Mouse (Mus musculus): Measurements from ENCODE around the gene Cyb5d2.
"Not testable (repeated sequence)": the region's sequence is repeated elsewhere in the genome, so short reads cannot be mapped to it uniquely, and the experiment has no call there.

The Cyb5d2 gene

DNA sequence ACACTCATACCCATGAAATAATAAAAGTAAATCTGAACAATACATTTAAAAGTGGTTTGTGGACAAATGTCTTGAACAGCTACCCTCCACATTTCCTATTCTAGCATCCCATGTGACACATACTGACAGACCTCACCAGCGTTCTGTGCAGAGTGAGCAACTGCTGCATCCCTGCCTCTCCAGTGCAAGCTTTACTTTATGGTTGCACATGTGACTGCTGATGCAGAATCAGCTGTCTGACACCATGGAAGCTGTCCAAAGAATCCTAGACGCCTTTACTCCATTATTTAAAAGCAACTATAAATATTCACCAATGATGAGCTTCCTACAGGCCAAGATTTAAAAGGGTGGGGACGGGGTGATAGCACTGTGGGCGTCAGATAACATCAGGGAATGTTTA lies 24.5 kb downstream of the Cyb5d2 start:
- no peak for DNase-seq

DNA sequence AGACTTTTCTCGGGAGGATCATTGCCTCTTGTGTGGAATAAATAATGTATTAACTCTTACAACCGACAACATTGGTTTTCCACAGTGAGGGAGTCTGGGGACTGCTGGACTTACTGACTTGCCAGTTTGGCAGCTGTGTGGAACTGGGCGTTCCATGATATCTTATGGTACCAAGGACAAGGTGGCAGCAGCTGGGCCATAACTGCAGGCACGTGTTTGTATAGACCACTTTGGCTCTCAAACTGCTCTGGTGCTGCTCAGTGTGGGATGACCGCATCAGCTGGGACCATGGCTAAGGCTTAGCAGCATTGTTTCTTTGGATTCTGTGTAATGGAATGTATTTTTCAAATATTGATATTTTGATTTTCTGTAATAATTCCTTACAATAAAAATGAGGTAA lies 25.1 kb downstream of the Cyb5d2 start:
- DNase-seq, result no peak

DNA sequence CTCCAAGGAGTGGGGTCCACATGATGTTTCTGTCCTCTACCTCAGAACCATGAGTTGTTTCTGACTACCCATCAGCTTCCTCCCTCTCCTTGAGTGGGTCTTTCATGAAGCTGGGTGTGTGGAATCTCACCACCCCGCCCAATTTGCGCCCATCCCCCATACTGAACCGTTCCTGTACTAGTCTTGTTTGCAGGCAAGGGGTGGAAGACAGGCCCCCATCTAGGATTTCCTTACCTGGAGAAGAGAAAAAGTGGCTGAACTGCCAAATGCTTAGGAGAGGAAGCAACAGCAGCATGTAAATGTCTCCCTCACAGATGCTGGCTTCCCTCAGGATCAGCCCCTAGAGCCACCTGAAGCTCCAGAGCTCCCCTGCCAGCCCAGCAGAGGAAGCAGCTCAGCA lies 25.6 kb downstream of the Cyb5d2 start:
- no peak for DNase-seq

DNA sequence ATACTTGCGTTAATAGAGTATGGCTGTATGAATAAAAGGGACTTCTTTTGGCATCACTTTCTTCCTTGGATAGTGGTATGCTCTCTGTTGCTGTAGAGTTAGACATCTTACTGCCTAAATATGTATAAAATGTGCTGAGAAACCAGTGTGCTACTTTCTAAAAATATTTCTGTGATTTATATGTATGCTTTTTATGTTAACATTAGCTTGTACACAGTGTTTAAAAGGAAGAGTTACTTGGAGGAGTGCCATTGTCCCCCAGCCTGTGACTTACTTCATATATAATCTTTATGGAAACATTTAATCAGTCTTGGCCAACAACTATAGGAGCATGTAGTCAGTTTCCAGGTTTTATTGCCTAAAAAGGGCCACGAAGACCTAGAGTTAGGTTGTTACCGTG lies 26.9 kb downstream of the Cyb5d2 start:
- DNase-seq, result no peak

DNA sequence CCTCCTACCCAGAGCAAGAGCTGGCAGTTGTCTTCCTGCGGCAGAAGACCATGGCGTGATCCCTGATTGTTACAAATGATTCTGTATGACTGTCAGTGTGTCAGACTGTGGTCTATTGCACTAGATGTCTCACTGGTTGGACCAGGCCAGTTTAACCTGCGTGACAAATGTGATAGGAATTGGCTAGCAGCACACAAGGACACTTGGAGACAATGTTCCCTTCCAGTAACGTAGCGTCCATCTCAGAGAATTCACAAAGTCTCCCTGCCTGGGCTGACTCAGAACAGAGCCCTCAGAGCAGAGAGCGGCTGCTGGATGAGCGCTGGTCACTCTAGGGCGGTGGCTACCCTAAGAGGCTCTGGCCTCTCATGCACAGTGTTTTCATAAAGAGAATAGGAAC lies 28.2 kb downstream of the Cyb5d2 start:
- no peak for DNase-seq

DNA sequence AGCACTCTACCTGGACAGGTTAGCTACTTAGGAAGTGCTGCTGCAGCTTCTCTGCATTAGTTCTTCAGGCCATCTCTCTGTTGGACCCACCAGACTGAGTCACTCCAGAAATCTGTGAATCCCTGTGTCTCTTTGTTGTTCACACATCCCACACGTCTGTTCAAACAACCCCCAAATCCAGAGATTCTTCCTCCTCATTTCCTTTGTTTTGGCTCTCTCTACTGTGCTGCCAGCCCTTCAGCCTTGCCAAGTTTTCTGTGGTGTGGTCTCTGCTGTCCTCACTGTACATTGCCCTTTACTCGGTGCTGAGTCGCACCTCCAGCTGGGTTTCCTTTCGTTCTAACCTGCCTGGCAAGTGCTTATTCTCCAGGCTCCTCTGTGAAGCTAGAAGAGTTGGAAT lies 31.7 kb downstream of the Cyb5d2 start:
- no peak for DNase-seq

DNA sequence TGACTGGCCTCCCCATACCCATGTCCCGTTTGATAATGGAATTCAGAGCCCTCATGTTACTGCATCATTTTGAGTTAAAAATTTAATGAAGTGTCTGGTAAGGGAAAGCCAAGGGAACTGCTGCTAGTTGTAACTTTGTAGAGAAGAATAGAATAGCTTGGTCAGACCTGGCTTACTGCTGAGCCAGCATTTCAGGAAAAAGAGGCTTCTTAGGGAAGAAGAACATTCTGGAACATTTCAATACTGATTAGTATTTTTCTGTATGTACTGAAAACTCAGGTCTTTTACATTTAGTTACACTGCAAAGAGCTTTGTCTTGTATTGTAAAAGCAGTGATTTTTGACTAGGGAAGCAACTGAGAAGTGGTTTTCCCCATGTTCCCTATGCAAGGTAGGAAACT lies 35.2 kb downstream of the Cyb5d2 start:
- no peak for DNase-seq

DNA sequence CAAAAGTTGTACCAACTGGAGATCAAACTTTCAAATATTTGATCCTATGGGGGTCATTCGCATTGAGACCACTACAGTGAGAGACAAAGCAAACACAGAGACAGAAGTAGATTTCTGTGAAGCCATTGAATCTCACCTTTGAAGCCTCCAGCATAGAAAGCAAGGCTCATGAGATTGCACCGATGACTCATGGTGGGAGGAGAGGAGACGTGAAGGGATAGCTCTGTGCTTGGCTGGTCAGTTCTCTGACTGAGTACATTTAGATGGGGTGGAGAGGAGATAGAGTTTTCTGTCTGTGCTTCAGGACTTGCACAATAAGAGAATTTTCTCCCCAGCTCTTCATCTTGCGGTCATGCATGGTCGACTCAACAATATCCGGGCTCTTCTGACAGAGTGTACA lies 36.4 kb downstream of the Cyb5d2 start:
- no peak for DNase-seq

DNA sequence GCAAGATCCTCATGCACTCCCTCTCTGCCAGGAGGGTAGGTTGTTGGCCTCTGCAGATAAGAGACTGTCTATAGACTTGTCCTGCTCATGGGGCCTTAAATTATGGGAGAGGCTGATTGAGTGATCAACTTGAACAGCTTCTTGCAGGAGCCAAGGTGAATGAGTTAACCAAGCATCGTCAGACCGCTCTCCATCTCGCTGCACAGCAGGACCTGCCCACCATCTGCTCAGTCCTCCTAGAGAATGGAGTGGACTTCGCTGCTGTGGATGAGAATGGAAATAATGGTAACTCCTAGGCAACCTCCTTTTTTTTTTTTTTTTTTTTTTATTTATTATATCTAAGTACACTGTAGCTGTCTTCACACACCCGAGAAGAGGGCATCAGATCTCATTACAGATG lies 37.6 kb downstream of the Cyb5d2 start:
- DNase-seq, result no peak

DNA sequence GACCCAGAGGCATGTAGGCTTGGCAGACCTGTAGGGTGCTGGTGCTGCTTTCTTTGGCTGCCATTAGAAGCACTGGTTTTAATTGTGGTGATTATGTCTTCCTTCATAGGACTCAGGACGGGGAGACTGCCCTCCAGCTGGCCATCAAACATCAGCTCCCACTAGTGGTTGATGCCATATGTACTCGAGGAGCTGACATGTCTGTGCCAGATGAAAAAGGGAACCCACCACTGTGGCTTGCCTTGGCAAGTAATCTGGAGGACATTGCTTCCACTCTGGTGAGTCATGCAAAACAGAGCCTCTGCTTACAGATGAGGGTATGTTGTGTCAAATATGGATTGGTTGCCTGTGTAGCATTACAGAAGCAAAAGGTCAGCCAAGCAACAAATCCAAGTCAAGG lies 44.0 kb downstream of the Cyb5d2 start:
- no peak for DNase-seq

DNA sequence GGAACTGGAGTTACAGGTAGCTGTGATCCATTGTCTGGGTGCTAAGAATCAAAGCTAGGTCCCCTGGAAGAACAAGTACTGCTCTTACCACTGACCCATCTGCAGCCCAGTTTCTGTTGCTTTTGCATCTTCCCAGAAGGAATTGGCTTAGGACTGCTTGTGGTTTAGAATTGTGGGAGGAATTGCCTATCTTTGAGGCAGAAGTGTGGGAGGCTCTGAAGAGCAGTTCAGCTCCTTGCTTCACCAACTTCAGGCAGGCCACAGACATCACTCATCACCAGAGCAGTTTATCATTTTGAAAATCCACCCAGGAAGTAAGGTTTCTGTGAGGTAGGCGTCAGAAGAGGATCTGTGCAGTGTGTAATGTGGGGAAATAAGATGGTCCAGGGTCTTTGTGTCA lies 56.9 kb downstream of the Cyb5d2 start:
- DNase-seq, result no peak

DNA sequence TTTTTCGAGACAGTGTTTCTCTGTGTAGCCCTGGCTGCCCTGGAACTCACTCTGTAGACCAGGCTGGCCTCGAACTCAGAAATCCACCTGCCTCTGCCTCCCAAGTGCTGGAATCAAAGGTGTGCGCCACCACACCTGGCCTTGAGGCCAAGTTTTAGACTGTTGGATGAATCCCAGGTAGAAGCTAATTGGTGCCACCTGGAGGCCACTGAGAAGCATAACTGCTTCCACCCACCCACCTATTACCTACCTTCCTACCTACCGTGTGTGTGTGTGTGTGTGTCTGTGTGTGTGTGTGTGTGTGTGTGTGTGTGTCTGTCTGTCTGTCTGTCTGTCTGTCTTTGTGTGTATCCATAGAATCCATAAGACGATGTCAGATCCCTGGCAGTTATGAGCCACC lies 58.4 kb downstream of the Cyb5d2 start:
- not testable (repeated sequence) for DNase-seq

DNA sequence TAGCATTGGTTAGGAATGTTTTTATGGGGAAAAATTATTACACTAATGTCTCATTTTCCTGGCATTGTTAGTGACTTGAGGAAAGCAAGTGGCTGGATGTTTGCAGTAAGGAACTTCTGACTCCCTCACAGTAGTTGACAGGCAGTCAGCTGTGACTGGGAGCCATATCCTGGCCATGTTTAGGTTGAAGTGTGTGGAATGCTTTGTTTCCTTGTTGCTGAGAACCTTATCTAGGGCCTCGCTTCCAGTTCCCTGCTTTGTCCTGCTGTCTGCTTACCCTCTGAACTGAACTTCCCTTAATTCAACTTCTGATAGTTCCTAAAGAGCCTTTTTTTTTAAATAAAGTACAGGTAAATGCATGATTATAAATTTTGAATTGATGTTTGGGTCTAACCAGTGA lies 59.6 kb downstream of the Cyb5d2 start:
- DNase-seq, result no peak

DNA sequence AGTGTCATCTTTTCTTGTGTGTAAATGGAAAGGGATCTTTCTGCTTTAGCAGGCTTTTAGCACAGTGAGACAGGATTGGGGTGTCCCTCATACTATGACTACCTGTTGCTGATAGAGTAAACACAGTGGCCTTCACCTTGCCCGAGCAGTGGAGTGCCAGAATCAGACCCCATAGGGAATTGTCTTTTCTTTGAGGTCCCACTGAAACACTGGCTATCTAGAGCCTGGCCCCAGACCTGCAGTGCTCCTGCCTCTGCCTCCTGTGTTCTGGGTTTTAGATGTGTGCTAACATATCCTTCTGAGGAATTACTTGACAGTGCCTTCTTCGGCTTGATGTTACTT lies 60.5 kb downstream of the Cyb5d2 start:
- no peak for DNase-seq

DNA sequence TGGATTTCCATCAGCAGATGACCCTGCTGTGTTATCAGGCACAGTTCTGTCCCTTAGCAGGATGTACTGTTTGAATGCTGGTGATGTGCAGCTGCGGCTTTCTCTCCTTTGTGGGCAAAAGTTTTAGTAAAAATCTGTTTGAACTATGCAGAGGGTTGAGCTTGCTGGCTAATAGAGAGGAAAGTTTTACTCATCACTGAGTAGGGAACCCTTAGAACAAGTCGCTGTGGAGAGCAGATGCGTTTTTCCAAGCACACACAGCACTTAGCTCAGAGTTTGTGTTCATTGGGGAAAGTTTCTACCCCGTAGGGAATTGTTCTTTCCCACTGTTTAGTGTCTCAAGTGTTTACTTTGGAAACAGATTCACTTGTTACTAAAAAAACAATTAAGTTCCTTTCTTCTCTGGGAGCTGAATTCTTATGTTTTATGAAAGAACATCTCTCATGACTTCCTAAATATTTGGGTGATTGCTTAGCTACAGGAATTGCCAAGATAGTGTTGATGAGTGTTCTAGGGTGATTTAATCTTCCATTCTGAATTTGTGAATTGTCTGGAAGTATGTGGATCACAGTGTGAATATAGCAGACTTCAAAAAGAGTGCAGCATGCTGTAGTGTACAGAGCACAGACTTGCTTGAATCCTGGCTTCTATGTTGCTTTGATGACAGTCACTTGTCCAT lies 61.0 kb downstream of the Cyb5d2 start:
- DNase-seq, result no peak

DNA sequence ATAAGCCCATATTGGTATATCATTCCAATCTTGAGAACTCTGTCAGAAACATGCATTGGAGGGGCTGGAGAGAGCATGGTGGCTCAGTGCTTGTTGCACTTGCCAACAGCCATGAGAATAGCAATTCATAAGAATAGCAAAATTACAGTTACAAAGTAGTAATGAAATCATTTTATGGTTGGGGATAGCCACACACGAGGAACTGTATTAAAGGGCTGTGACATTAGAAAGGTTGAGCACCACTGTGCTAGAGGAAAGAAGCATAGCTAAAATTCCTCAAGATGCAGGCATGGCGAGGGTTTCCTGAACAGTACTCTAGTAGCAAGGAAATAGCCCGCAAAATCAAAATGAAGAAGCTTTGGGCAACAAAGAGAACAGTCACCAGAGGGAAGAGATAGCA lies 62.2 kb downstream of the Cyb5d2 start:
- no peak for DNase-seq
